Mouse (Mus musculus): ENCODE results near the gene Lman1l. TPM values are rescaled to one million over a fixed set of nuclear protein-coding genes. Genes with fewer than 3 reads are reported as not detected.

Lman1l gene
- polyA plus RNA-seq, 1 experiment, result not detected

GRCm38 (mm10) chr9:57664616-57665015 is 44.0 kb upstream of the Lman1l start:
- no peaks in the 10 kb centered on the region for H3K27me3 ChIP-seq (ENCODE audit: control insufficient read depth, insufficient read depth, low read length, poor library complexity, severe bottlenecking)
- H3K9me3 ChIP-seq (replicated peaks; ENCODE audit: control insufficient read depth, insufficient read depth, low read length, poor library complexity, severe bottlenecking), result no peaks in the 10 kb centered on the region
- H3K4me1 ChIP-seq (ENCODE audit: control insufficient read depth, insufficient read depth, low read length), result no peaks in the 10 kb centered on the region
- no peak overlapping the region for H3K9ac ChIP-seq (ENCODE audit: low read depth, poor library complexity, severe bottlenecking)
- TF ChIP-seq CTCF (IDR thresholded peaks at IDR 0.05; ENCODE audit: low read depth, low read length) (no peak), POLR2A (IDR thresholded peaks at IDR 0.05; ENCODE audit: insufficient read depth, low read length) (no peak), EP300 (IDR thresholded peaks at IDR 0.05; ENCODE audit: insufficient read depth, low read depth, low read length) (no peak)
- no peak overlapping the region for H3K27ac ChIP-seq (ENCODE audit: insufficient read depth, low read length)
- H3K4me3 ChIP-seq (ENCODE audit: low read depth, low read length), result no peak overlapping the region
- no peaks in the 10 kb centered on the region for H3K36me3 ChIP-seq (ENCODE audit: control insufficient read depth, insufficient read depth, low read length, poor library complexity, severe bottlenecking)

- Histone ChIP-seq H3K4me3 (ENCODE audit: low read depth, low read length) (no peak overlapping the region), H3K36me3 (ENCODE audit: control insufficient read depth, insufficient read depth, low read length, poor library complexity, severe bottlenecking) (no peaks in the 10 kb centered on the region), H3K27ac (ENCODE audit: insufficient read depth, low read length) (no peak overlapping the region), H3K9ac (ENCODE audit: low read depth, poor library complexity, severe bottlenecking) (no peak overlapping the region), H3K9me3 (replicated peaks; ENCODE audit: control insufficient read depth, insufficient read depth, low read length, poor library complexity, severe bottlenecking) (no peaks in the 10 kb centered on the region), H3K4me1 (ENCODE audit: control insufficient read depth, insufficient read depth, low read length) (no peaks in the 10 kb centered on the region), H3K27me3 (ENCODE audit: control insufficient read depth, insufficient read depth, low read length, poor library complexity, severe bottlenecking) (no peaks in the 10 kb centered on the region)
- TF ChIP-seq EP300 (IDR thresholded peaks at IDR 0.05; ENCODE audit: insufficient read depth, low read depth, low read length), result no peak
- TF ChIP-seq POLR2A (IDR thresholded peaks at IDR 0.05; ENCODE audit: insufficient read depth, low read length), result no peak
- no peak for TF ChIP-seq CTCF (IDR thresholded peaks at IDR 0.05; ENCODE audit: low read depth, low read length)
Observed at GRCm38 (mm10) chr9:57661552-57661951, 41.0 kb upstream of the Lman1l start.

DNA sequence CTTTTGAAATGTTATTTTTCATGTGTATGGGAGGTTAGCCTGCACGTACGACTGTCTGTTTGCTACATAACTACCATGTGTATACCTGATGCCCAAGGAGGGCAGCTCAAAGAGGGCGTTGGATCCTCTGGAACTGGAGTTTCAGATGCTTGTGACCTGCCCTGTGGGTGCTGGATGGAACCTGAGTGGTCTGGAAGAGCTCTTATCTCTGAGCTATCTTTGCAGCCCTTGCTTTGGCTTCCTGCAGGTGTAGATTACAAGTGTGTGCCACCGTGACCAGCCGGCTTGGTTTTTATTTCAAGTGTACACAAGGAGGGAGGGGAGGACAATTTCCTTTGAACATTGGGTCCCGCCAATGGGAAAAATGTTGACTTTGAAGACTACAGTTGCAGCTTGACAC is 39.9 kb upstream of the Lman1l start:
- Histone ChIP-seq H3K4me1 (ENCODE audit: control insufficient read depth, insufficient read depth, low read length) (no peaks in the 10 kb centered on the region), H3K4me3 (ENCODE audit: low read depth, low read length) (no peak overlapping the region), H3K9me3 (replicated peaks; ENCODE audit: control insufficient read depth, insufficient read depth, low read length, poor library complexity, severe bottlenecking) (no peaks in the 10 kb centered on the region), H3K27me3 (ENCODE audit: control insufficient read depth, insufficient read depth, low read length, poor library complexity, severe bottlenecking) (no peaks in the 10 kb centered on the region), H3K36me3 (ENCODE audit: control insufficient read depth, insufficient read depth, low read length, poor library complexity, severe bottlenecking) (no peaks in the 10 kb centered on the region), H3K9ac (ENCODE audit: low read depth, poor library complexity, severe bottlenecking) (no peak overlapping the region), H3K27ac (ENCODE audit: insufficient read depth, low read length) (no peak overlapping the region)
- TF ChIP-seq POLR2A (IDR thresholded peaks at IDR 0.05; ENCODE audit: insufficient read depth, low read length) (no peak), CTCF (IDR thresholded peaks at IDR 0.05; ENCODE audit: low read depth, low read length) (no peak), EP300 (IDR thresholded peaks at IDR 0.05; ENCODE audit: insufficient read depth, low read depth, low read length) (no peak)

GRCm38 (mm10) chr9:57659774-57660173 is 39.2 kb upstream of the Lman1l start:
- no peaks in the 10 kb centered on the region for H3K9me3 ChIP-seq (replicated peaks; ENCODE audit: control insufficient read depth, insufficient read depth, low read length, poor library complexity, severe bottlenecking)
- no peak overlapping the region for H3K9ac ChIP-seq (ENCODE audit: low read depth, poor library complexity, severe bottlenecking)
- no peak overlapping the region for H3K4me3 ChIP-seq (ENCODE audit: low read depth, low read length)
- no peaks in the 10 kb centered on the region for H3K36me3 ChIP-seq (ENCODE audit: control insufficient read depth, insufficient read depth, low read length, poor library complexity, severe bottlenecking)
- TF ChIP-seq POLR2A (IDR thresholded peaks at IDR 0.05; ENCODE audit: insufficient read depth, low read length), result no peak
- TF ChIP-seq EP300 (IDR thresholded peaks at IDR 0.05; ENCODE audit: insufficient read depth, low read depth, low read length), result no peak
- peak; percentile 87 for TF ChIP-seq CTCF (IDR thresholded peaks at IDR 0.05; ENCODE audit: low read depth, low read length)
- H3K27me3 ChIP-seq (ENCODE audit: control insufficient read depth, insufficient read depth, low read length, poor library complexity, severe bottlenecking), result no peaks in the 10 kb centered on the region
- no peak overlapping the region for H3K27ac ChIP-seq (ENCODE audit: insufficient read depth, low read length)
- no peaks in the 10 kb centered on the region for H3K4me1 ChIP-seq (ENCODE audit: control insufficient read depth, insufficient read depth, low read length)

DNA sequence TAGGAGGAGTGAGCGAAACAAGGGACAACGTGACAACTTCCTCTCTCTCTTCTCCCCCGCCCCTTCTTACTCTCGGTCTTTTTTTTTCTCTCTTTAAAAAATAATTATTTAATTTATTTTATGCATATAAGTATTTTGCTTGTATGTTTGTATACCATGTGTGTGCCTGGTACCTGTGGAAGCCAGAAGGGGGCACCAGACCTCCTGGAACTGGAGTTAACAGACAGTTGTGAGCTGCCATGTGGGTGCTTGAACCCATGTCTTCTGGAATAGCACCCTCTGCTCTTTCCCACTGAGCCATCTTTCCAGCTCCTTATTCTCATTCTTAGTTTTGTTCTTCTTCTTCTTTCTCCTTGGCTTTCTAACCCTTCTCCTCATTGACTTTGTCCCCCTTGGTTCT is 38.4 kb upstream of the Lman1l start:
- no peaks in the 10 kb centered on the region for H3K36me3 ChIP-seq (ENCODE audit: control insufficient read depth, insufficient read depth, low read length, poor library complexity, severe bottlenecking)
- no peak overlapping the region for H3K9ac ChIP-seq (ENCODE audit: low read depth, poor library complexity, severe bottlenecking)
- no peak overlapping the region for H3K4me3 ChIP-seq (ENCODE audit: low read depth, low read length)
- H3K4me1 ChIP-seq (ENCODE audit: control insufficient read depth, insufficient read depth, low read length), result peaks cover 1% of the 10 kb centered on the region
- H3K9me3 ChIP-seq (replicated peaks; ENCODE audit: control insufficient read depth, insufficient read depth, low read length, poor library complexity, severe bottlenecking), result no peaks in the 10 kb centered on the region
- TF ChIP-seq POLR2A (IDR thresholded peaks at IDR 0.05; ENCODE audit: insufficient read depth, low read length), result no peak
- TF ChIP-seq CTCF (IDR thresholded peaks at IDR 0.05; ENCODE audit: low read depth, low read length), result peak; percentile 43
- no peaks in the 10 kb centered on the region for H3K27me3 ChIP-seq (ENCODE audit: control insufficient read depth, insufficient read depth, low read length, poor library complexity, severe bottlenecking)
- no peak overlapping the region for H3K27ac ChIP-seq (ENCODE audit: insufficient read depth, low read length)

- TF ChIP-seq CTCF (IDR thresholded peaks at IDR 0.05; ENCODE audit: low read depth, low read length) (peak; percentile 17), POLR2A (IDR thresholded peaks at IDR 0.05; ENCODE audit: insufficient read depth, low read length) (no peak)
- no peaks in the 10 kb centered on the region for H3K36me3 ChIP-seq (ENCODE audit: control insufficient read depth, insufficient read depth, low read length, poor library complexity, severe bottlenecking)
- peaks cover 3% of the 10 kb centered on the region for H3K4me1 ChIP-seq (ENCODE audit: control insufficient read depth, insufficient read depth, low read length)
- H3K4me3 ChIP-seq (ENCODE audit: low read depth, low read length), result no peak overlapping the region
- no peak overlapping the region for H3K27ac ChIP-seq (ENCODE audit: insufficient read depth, low read length)
- no peak overlapping the region for H3K9ac ChIP-seq (ENCODE audit: low read depth, poor library complexity, severe bottlenecking)
- no peaks in the 10 kb centered on the region for H3K27me3 ChIP-seq (ENCODE audit: control insufficient read depth, insufficient read depth, low read length, poor library complexity, severe bottlenecking)
- no peaks in the 10 kb centered on the region for H3K9me3 ChIP-seq (replicated peaks; ENCODE audit: control insufficient read depth, insufficient read depth, low read length, poor library complexity, severe bottlenecking)
Observed at GRCm38 (mm10) chr9:57657843-57658242, 37.3 kb upstream of the Lman1l start.
